Mouse (Mus musculus) myocyte (in vitro differentiated cells): ENCODE measurements around the gene Tmem86a.

Experiments
- MYOD1 ChIP-seq, 3 experiments: IDR thresholded peaks; one replicate each; pipeline ENCODE4 v1.6.1; 2011; ENCODE audit warnings: control low read depth in 2 of 3, low read depth in 2 of 3, mild to moderate bottlenecking in 2 of 3, moderate library complexity in 1 of 3; ENCODE audit not compliant: insufficient read length in 2 of 3, control insufficient read depth in 1 of 3
- MYOG ChIP-seq, 3 experiments: IDR thresholded peaks; one replicate each; pipeline ENCODE4 v1.6.1; 2011; ENCODE audit warnings: control low read depth in 2 of 3, low read depth in 2 of 3, mild to moderate bottlenecking in 2 of 3; ENCODE audit not compliant: insufficient read length in 2 of 3, control insufficient read depth in 1 of 3, insufficient read depth in 1 of 3
- POLR2A ChIP-seq: IDR thresholded peaks from one replicate; pipeline ENCODE4 v1.6.1; 2011; ENCODE audit warnings: low read depth, mild to moderate bottlenecking, control low read depth, moderate library complexity; ENCODE audit not compliant: insufficient read length
- POLR2AphosphoS2 ChIP-seq: IDR thresholded peaks from one replicate; pipeline ENCODE4 v1.6.1; 2011; ENCODE audit warnings: low read depth, control low read depth; ENCODE audit not compliant: insufficient read length
- USF1 ChIP-seq: IDR thresholded peaks from one replicate; pipeline ENCODE4 v1.6.1; 2011; ENCODE audit warnings: low read depth, mild to moderate bottlenecking, control low read depth, moderate library complexity

GRCm38 (mm10) chr7:47007818-47008167, 42.6 kb upstream of the Tmem86a start:
- TF ChIP-seq MYOD1 (IDR thresholded peaks at IDR 0.05; ENCODE audit: control insufficient read depth in 1 of 3, insufficient read length in 2 of 3, low read depth in 2 of 3): no peak
- no peak for TF ChIP-seq POLR2A
- no peak for TF ChIP-seq POLR2AphosphoS2
- TF ChIP-seq USF1: no peak
- peak in 1 of 3 experiments; percentile 13 for TF ChIP-seq MYOG (IDR thresholded peaks at IDR 0.05; ENCODE audit: control insufficient read depth in 1 of 3, insufficient read depth in 1 of 3, insufficient read length in 2 of 3, low read depth in 2 of 3)
